Mouse (Mus musculus) cerebellum, adult 8-10 months (tissue): ENCODE measurements at regions not wholly inside any gene's neighbourhood (a gene's known extent, or its start where the extent isn't known, plus 50 kb on each side); places are given as distances from the start of the nearest gene placed in this dataset.
"Not testable (repeated sequence)": the region's sequence is repeated elsewhere in the genome, so short reads cannot be mapped to it uniquely, and the experiment has no call there.

Experiments
- DNase-seq: peaks from one replicate; pipeline ENCODE4 v3.0.0; 2022

DNA sequence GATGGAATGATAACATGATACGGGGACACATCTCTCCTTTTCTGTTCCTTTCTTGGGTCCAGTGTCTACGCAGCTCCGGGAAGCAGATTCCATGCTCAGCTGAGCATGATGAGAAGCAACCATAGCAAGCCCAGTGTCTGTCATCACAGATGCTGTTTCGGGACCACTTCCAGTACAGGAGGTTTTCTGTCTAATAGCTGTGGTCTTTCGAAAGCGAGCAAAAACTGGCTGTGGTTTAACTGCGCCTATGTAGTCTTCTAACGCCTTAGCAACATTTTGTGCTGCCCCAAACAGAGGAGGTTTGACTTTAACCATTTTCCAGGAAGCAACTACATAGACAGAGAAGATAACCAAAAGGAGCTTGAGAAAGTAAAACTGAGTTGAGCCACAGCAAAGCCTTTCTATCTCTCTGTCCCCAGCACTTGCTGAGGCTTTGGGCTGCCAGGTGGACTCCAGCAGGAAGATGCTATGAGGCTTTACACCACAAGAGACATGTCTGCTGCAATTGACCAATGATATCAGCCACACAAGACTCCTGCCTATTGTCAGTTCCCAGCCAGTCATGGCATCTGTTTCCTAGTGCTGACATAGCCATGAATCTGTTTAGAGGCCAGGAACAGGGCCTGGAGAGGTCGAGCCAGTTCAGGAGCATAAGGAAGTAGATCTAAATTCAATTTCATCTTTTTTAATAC lies 95.1 kb downstream of the Stard3nl start:
- DNase-seq, result peak; percentile 16

DNA sequence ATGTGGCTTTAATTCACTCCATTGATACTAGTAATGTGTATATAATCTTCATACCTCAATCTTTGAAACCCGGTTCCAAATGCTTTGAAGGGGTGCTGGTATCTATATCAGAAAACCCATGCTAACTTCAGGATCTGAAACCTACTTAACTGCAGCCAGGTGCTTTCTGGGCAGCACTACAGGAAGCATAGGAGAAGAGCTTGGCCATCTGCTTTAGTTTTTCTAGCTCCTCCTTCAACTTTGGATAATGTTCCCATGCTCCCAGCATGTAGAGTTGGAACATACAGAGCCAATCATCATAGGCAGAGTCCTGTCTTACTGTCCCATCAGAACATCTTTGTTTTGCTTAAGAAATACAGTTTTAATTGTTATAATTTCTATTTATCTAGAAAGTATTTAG lies 99.3 kb downstream of the Stard3nl start:
- no peak for DNase-seq

DNA sequence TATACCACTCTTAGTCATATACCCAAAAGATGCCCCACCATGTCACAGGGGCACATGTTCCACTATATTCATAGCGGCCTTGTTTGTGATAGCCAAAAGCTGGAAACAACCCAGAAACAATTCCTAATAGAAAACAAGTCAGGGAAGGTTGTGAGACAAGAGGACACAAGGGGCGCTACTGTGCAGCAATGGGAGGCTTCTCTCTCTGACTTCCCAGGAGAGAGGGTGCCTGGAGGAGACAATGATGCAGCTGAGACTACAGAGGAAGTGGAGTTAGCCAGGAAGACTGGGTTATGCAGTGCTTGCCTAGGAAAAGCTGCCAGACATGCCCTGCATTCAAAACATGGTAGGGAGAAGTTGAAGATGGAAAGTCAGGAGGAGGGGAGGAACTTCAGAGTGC lies 102.6 kb downstream of the Stard3nl start:
- DNase-seq, result no peak

DNA sequence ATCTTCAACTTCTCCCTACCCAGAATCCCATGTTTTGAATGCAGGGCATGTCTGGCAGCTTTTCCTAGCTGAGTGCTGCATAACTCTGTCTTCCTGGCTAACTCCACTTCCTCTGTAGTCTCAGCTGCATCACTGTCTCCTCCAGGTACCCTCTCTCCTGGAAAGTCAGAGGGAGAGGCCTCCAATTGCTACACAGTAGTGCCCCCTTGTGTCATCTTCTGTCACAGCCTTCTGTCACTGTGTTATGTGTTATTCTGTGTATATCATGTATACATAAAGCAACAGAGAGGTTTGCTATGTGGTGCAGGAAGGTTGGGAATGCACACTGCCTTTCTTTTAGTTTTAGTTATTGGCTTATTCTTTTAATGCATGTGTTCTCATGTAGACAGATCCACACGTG lies 112.4 kb downstream of the Stard3nl start:
- DNase-seq, result no peak

DNA sequence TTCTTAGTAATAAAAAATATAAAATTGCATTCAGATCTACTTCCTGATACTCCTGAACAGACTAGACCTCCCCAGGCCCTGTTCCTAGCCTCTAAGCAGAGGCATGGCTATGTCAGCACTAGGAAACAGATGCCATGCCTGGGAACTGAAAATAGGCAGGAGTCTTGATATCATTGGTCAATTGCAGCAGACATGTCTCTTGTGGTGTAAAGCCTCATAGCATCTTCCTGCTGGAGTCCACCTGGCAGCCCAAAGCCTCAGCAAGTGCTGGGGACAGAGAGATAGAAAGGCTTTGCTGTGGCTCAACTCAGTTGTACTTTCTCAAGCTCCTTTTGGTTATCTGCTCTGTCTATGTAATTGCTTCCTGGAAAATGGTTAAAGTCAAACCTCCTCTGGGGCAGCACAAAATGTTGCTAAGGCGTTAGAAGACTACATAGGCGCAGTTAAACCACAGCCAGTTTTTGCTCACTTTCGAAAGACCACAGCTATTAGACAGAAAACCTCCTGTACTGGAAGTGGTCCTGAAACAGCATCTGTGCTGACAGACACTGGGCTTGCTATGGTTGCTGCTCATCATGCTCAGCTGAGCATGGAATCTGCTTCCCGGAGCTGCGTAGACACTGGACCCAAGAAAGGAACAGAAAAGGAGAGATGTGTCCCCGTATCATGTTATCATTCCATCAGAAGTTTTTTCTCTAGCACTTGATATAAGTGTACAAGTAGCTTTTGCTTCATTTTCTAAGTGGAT lies 122.9 kb downstream of the Stard3nl start:
- DNase-seq, result not testable (repeated sequence)

DNA sequence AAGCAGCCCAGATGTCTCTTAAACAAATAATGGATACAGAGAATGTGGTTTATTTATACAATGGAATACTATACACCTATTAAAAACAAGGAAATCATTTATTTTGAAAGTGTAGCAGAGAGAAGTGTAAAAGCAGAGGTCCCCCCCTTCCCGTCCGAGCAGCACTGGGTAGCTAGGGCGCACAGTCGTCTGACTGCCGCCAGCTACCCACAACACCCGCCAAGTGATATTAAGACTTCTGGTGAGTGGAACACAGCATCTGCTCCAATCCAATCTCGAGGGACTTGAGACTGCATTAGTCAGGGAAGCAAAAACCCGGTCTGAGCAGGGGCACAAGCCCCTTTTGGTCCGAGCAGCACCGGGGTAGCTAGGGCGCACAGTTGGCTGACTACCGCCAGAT lies 130.6 kb downstream of the Stard3nl start:
- not testable (repeated sequence) for DNase-seq

DNA sequence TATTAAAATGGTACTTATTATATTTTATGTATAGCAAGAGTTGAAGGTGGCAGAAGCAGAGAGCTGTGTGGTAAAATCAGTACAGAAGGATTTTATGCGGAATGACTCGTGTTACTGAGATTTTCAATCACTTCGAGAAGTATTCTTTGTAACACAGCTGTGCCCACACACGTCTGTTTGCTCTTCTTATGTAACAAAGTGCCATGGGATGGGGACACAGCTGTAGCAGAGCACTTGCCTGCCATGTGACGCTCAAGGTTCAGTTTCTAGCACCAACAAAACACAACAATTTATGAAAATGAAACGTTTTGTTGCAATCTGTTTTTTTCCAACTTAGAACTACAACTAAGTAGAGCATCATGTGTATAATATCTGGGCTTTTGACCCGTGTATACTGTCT lies 149.0 kb downstream of the Stard3nl start:
- DNase-seq, result not testable (repeated sequence)

DNA sequence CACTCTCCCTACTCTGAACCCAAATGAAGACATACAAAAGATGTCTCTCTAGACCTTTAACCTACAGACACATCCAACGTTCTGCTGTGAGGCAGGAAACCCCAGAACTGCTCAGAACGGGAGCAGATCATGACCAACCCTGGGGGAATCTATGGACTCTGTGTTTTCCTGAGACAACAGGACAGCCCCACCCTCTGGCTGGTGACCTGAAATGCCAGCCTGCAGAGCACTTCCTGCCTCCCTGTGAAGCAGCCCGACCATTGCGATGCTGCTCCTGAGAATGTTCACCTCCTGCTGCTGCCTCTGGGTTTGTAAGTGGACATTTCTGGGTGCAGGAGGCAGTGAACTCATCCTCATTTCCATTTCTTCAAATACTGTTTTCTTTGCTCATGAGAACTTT lies 153.0 kb downstream of the Stard3nl start:
- DNase-seq, result not testable (repeated sequence)

DNA sequence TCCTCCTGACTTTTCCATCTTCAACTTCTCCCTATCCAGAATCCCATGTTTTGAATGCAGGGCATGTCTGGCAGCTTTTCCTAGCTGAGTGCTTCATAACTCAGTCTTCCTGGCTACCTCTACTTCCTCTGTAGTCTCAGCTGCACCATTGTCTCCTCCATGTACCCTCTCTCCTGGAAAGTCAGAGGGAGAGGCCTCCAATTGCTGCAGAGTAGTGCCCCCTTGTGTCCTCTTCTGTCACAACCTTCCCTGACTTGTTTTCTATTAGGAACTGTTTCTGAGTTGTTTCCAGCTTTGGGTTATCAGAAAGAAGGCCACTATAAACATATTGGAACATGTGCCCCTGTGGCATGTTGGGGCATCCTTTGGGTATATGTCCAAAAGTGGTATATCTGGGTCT lies 159.3 kb downstream of the Stard3nl start:
- peak; percentile 2 for DNase-seq

DNA sequence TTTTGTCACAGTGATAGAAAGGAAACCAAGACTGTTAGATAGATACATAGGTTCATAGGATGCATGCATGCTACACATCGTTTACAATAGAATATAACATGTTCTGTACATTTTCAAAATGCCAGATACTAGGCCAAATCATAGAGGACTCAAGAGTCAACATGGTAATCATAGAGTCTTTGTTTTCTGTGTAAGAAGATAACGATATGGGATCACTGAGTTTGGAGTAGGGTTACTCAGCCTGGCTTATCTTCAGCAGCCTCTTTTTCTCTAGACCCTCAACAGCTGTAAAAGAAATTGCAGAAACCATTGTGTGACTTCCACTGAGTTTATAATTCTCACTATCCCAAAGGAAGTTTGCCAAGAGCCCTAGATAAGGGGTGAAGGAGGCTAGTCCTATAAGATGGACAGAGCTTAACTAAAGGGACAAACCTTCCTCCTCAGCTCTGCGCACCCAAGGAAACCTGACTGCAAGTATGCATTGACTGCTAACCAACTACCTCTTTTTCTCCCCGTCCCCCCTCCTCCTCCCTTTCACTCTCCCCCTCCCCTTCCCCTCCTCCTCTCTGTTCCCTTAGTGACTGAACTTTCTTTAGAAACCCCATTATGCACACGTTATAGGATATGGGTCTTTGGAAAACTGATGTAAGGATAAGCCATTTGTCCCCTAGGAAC lies 160.8 kb downstream of the Stard3nl start:
- DNase-seq, result no peak

DNA sequence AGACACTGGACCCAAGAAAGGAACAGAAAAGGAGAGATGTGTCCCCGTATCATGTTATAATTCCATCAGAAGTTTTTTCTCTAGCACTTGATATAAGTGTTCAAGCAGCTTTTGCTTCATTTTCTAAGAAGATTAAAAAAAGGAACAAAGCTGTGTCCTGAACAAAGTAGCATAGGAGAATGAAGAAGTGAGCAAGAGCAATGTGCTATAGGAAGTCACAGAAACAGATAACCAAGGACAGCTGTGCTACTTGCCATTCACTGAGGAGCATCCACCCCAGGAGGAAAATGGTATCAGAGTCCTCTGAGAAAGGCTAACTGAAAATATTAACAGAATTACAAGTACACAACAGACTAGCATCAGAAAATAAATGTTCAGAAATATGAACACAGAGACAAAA lies 175.6 kb downstream of the Stard3nl start:
- DNase-seq, result not testable (repeated sequence)

DNA sequence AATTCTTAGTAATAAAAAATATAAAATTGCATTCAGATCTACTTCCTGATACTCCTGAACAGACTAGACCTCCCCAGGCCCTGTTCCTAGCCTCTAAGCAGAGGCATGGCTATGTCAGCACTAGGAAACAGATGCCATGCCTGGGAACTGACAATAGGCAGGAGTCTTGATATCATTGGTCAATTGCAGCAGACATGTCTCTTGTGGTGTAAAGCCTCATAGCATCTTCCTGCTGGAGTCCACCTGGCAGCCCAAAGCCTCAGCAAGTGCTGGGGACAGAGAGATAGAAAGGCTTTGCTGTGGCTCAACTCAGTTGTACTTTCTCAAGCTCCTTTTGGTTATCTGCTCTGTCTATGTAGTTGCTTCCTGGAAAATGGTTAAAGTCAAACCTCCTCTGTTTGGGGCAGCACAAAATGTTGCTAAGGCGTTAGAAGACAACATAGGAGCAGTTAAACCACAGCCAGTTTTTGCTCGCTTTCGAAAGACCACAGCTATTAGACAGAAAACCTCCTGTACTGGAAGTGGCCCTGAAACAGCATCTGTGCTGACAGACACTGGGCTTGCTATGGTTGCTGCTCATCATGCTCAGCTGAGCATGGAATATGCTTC lies 176.1 kb downstream of the Stard3nl start:
- not testable (repeated sequence) for DNase-seq

DNA sequence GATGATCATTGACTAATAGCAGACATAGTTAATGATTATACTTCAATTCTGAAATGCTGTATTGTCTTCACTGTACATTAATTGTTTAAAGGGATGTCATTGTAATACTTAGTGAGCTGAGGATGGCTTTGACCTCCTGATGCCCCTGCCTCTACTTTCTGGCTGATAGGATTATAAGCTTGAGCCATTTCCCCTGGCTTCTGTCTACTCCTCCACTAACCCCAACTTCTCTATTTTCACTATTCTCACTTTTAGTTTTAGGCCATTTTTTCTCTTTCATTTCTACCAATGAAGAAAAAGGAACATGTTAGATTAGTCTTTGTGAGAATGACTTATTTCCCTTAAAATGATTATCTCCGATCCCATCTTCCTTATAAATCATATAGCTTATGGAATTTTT lies 190.9 kb downstream of the Stard3nl start:
- no peak for DNase-seq

DNA sequence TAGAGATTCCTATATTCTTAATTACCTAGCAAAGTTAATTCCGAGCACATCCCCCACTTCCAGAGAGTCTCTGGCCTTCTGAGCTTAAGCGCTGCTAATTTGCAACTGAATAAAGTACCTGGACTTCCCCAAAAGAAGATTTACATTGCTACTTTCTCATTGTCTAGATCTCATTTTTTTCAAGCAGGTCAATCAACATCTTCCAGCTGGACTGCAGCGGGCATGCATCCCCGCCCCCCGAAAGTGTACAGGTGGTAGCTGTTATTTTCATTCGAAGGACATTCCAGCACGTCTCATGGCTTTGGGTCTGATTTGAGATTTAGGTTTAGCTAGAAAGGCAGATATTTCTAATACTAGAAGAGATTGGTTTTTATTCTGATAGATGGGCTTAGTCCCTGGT lies 193.3 kb downstream of the Stard3nl start:
- not testable (repeated sequence) for DNase-seq
